Mouse (Mus musculus): Measurements from ENCODE around the gene Orc1. TPM values are rescaled to one million over a fixed set of nuclear protein-coding genes. Genes with fewer than 3 reads are reported as not detected.

The Orc1 gene
- polyA plus RNA-seq, 1 experiment: 0.13 TPM

DNA sequence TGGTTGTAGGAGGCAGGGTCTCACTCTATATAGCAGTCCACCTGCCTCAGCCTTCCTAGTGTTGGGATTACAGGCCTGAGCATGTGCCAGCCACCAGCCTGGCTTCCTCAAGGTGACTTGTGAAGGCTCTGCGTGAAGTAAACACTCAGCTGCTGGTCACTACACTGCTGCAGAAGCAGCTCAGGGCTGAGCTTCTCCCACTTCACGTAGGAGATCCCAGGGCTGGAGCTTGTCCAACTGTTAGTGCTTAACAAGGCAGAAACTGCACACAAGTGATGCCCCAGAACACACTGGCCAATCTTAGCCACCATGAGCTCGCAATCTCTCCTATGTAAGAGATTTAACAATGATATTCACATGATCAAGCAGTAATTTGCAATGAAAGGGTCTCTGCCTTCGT lies 55.5 kb downstream of the Orc1 start:
- no peak for DNase-seq
- H3K4me3 ChIP-seq (ENCODE audit: insufficient read depth, low read depth, low read length): no peak overlapping the region
- peaks cover 3% of the 10 kb centered on the region for H3K36me3 ChIP-seq (ENCODE audit: control insufficient read depth, insufficient read depth, low read length)
- TF ChIP-seq CTCF (conservative IDR thresholded peaks at IDR 0.05; ENCODE audit: insufficient read depth, insufficient read length, low read depth, low read length) (no peak), POLR2A (IDR thresholded peaks at IDR 0.05; ENCODE audit: low read depth, low read length) (no peak)
- H3K4me1 ChIP-seq (ENCODE audit: control insufficient read depth, insufficient read depth, low read length): no peaks in the 10 kb centered on the region
- no peak overlapping the region for H3K27ac ChIP-seq (ENCODE audit: insufficient read depth, low read depth, low read length)
- 77% methylated on average over 4 of the region's 4 CpGs for WGBS
- H3K27me3 ChIP-seq (replicated peaks; ENCODE audit: control insufficient read depth, insufficient read depth, low read length): no peaks in the 10 kb centered on the region

DNA sequence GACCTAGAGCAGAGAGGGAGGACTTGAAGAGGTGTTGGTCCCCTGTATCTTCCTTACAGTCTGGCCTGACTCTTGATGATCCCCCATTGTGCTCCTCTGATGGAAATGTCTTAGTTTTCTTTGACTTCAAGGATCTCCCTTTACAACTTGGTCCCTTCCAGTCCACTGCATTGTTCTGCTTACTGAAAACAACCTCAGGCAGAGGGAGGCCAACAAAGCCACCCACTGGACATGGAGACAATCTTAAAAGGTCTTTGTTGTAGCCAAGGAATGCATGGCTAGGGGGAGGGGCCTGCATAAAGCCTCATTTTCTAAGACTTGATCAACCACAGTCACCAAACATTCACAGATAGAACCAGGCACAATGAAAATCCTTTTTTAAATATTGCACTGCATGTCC lies 55.9 kb downstream of the Orc1 start:
- no peak for DNase-seq
- Histone ChIP-seq H3K36me3 (ENCODE audit: control insufficient read depth, insufficient read depth, low read length) (peaks cover 3% of the 10 kb centered on the region), H3K4me1 (ENCODE audit: control insufficient read depth, insufficient read depth, low read length) (no peaks in the 10 kb centered on the region), H3K27me3 (replicated peaks; ENCODE audit: control insufficient read depth, insufficient read depth, low read length) (no peaks in the 10 kb centered on the region), H3K4me3 (ENCODE audit: insufficient read depth, low read depth, low read length) (no peak overlapping the region), H3K27ac (ENCODE audit: insufficient read depth, low read depth, low read length) (no peak overlapping the region)
- TF ChIP-seq POLR2A (IDR thresholded peaks at IDR 0.05; ENCODE audit: low read depth, low read length) (no peak), CTCF (conservative IDR thresholded peaks at IDR 0.05; ENCODE audit: insufficient read depth, insufficient read length, low read depth, low read length) (no peak)

DNA sequence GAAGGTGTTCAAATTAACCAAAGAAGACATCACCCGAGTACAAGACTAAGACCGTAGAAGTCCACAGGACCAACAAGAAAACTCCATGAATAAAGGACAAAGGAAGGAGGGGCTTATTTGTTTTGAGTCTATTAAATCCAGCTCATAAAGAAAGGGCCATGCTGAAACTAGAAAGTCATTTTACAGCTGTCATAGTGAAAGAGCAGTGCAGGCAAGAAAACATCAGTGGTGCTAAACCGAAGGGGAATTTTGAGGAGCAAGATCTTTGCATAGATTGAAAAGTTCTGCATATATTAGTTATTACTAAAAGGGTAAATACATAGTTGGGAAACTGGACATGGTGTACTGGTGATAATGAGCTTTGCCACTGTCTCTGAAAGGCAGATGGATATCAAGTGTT lies 58.5 kb downstream of the Orc1 start:
- H3K27me3 ChIP-seq (replicated peaks; ENCODE audit: control insufficient read depth, insufficient read depth, low read length): no peaks in the 10 kb centered on the region
- H3K4me3 ChIP-seq (ENCODE audit: insufficient read depth, low read depth, low read length): no peak overlapping the region
- no peak for TF ChIP-seq POLR2A (IDR thresholded peaks at IDR 0.05; ENCODE audit: low read depth, low read length)
- no peak for TF ChIP-seq CTCF (conservative IDR thresholded peaks at IDR 0.05; ENCODE audit: insufficient read depth, insufficient read length, low read depth, low read length)
- H3K36me3 ChIP-seq (ENCODE audit: control insufficient read depth, insufficient read depth, low read length): no peaks in the 10 kb centered on the region; the same call in 1 of the 2 replicates
- H3K4me1 ChIP-seq (ENCODE audit: control insufficient read depth, insufficient read depth, low read length): no peaks in the 10 kb centered on the region
- no peak overlapping the region for H3K27ac ChIP-seq (ENCODE audit: insufficient read depth, low read depth, low read length)
- WGBS: 93% methylated on average over 3 of the region's 3 CpGs
- no peak for DNase-seq

DNA sequence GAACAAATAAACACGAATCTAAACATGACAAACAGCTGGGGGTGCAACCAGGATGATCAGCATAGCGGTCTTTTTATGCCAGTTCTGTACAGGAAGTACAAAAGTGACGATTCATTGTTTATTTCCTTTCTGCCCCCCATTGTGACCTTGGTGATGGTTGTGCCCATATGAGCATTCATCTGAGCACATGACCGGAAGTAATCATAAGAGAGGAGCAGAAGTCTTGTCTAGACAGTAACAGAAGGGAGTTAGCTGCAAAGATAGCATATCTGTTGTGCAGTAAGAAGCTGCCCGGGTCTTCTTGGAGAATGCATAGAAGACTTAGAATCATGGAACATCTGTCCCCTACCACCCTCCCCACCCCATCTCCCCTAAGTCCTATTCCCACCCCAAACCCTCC lies 59.5 kb downstream of the Orc1 start:
- 61% methylated on average over 5 of the region's 5 CpGs for WGBS
- no peaks in the 10 kb centered on the region for H3K4me1 ChIP-seq (ENCODE audit: control insufficient read depth, insufficient read depth, low read length)
- no peak overlapping the region for H3K4me3 ChIP-seq (ENCODE audit: insufficient read depth, low read depth, low read length)
- TF ChIP-seq POLR2A (IDR thresholded peaks at IDR 0.05; ENCODE audit: low read depth, low read length) (no peak), CTCF (conservative IDR thresholded peaks at IDR 0.05; ENCODE audit: insufficient read depth, insufficient read length, low read depth, low read length) (no peak)
- no peaks in the 10 kb centered on the region for H3K27me3 ChIP-seq (replicated peaks; ENCODE audit: control insufficient read depth, insufficient read depth, low read length)
- no peaks in the 10 kb centered on the region; the same call in 1 of the 2 replicates for H3K36me3 ChIP-seq (ENCODE audit: control insufficient read depth, insufficient read depth, low read length)
- no peak for DNase-seq
- H3K27ac ChIP-seq (ENCODE audit: insufficient read depth, low read depth, low read length): no peak overlapping the region

DNA sequence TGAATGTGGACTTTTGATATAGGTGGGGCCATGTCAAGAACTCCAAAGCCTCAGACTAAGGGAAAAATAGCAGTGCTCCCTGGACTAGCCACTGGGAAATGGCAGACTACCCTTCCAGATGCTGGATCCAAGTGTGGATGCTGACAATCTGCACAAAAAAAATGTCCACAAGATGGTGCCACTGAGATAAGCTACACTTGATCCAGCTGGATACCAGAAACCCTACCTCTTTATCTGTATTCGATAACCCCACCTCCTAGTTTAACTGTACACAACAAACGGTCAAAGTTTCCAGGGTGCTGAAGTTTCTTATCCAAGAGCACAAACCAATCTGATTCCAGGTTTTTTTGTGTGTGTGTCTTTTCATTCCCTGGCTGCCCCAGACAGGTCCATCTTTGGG lies 85.2 kb downstream of the Orc1 start:
- no peak overlapping the region for H3K27ac ChIP-seq (ENCODE audit: insufficient read depth, low read depth, low read length)
- TF ChIP-seq CTCF (conservative IDR thresholded peaks at IDR 0.05; ENCODE audit: insufficient read depth, insufficient read length, low read depth, low read length) (peak; percentile 30), POLR2A (IDR thresholded peaks at IDR 0.05; ENCODE audit: low read depth, low read length) (no peak)
- no peaks in the 10 kb centered on the region; the same call in 1 of the 2 replicates for H3K36me3 ChIP-seq (ENCODE audit: control insufficient read depth, insufficient read depth, low read length)
- no peaks in the 10 kb centered on the region for H3K27me3 ChIP-seq (replicated peaks; ENCODE audit: control insufficient read depth, insufficient read depth, low read length)
- DNase-seq: peak; percentile 7
- H3K4me1 ChIP-seq (ENCODE audit: control insufficient read depth, insufficient read depth, low read length): no peaks in the 10 kb centered on the region
- WGBS: 36% methylated on average over 2 of the region's 2 CpGs
- no peak overlapping the region for H3K4me3 ChIP-seq (ENCODE audit: insufficient read depth, low read depth, low read length)

Other genes with a start within 250 kb of the Orc1 start
- 0.25 TPM in 1 of 2 replicates, not detected in the other for gene Shisal2a, start 196.1 kb upstream of the Orc1 start, polyA plus RNA-seq (2012; rRNA removed)
- 6.2 and 7.5 TPM in 2 replicates for gene Gpx7, start 172.5 kb upstream of the Orc1 start, polyA plus RNA-seq (2012; rRNA removed)
- gene Tut4, start 120.0 kb upstream of the Orc1 start, polyA plus RNA-seq (2012; rRNA removed): 23.7 and 28.8 TPM in 2 replicates
- 3.7 and 5.5 TPM in 2 replicates for gene Prpf38a, start 87 bp upstream of the Orc1 start, polyA plus RNA-seq (2012; rRNA removed)
- gene Cc2d1b, start 40.5 kb downstream of the Orc1 start, polyA plus RNA-seq (2012; rRNA removed): 26.4 and 29.2 TPM in 2 replicates
- gene 3110021N24Rik, start 140.2 kb downstream of the Orc1 start, polyA plus RNA-seq (2012; rRNA removed): 0.05 and 0.16 TPM in 2 replicates
- gene Zfyve9, start 201.4 kb downstream of the Orc1 start, polyA plus RNA-seq (2012; rRNA removed): 5.2 and 6.5 TPM in 2 replicates